Mouse (Mus musculus) ES-Bruce4 (cell line): Measurements from ENCODE around the gene Glrx5. TPM values are rescaled to one million over a fixed set of nuclear protein-coding genes. Genes with fewer than 3 reads are reported as not detected.

Source experiments
- H3K27ac ChIP-seq: 2 replicates; pipeline ENCODE4 v1.5.1; 2012; ENCODE audit warnings: low read length, inconsistent platforms; ENCODE audit not compliant: insufficient read depth
- H3K27me3 ChIP-seq: 2 replicates; pipeline ENCODE4 v1.6.1; 2012; ENCODE audit warnings: mild to moderate bottlenecking, low read length, inconsistent platforms; ENCODE audit not compliant: control insufficient read depth, poor library complexity, insufficient read depth, severe bottlenecking
- H3K36me3 ChIP-seq: 2 replicates; pipeline ENCODE4 v1.6.1; 2012; ENCODE audit warnings: inconsistent platforms, mild to moderate bottlenecking, low read length, moderate library complexity; ENCODE audit not compliant: control insufficient read depth, poor library complexity, insufficient read depth, severe bottlenecking
- H3K4me1 ChIP-seq: one replicate; pipeline ENCODE4 v1.8.1; 2011; ENCODE audit warnings: low read length; ENCODE audit not compliant: control insufficient read depth, insufficient read depth
- H3K4me3 ChIP-seq: 2 replicates; pipeline ENCODE4 v1.5.1; 2011; ENCODE audit warnings: low read depth, mild to moderate bottlenecking, low read length
- H3K9ac ChIP-seq: 2 replicates; pipeline ENCODE4 v1.6.1; 2012; ENCODE audit warnings: low read depth, mild to moderate bottlenecking, inconsistent platforms; ENCODE audit not compliant: poor library complexity, severe bottlenecking
- H3K9me3 ChIP-seq: replicated peaks from 2 replicates; pipeline ENCODE4 v1.6.1; 2012; ENCODE audit warnings: mild to moderate bottlenecking, low read length, inconsistent platforms; ENCODE audit not compliant: control insufficient read depth, poor library complexity, insufficient read depth, severe bottlenecking
- CTCF ChIP-seq: IDR thresholded peaks from one replicate; pipeline ENCODE4 v1.8.1; 2011; ENCODE audit warnings: low read depth, low read length
- EP300 ChIP-seq: IDR thresholded peaks from 2 replicates; pipeline ENCODE4 v1.6.1; 2011; ENCODE audit warnings: low read depth, low read length; ENCODE audit not compliant: insufficient read depth
- POLR2A ChIP-seq: IDR thresholded peaks from one replicate; pipeline ENCODE4 v1.8.1; 2011; ENCODE audit warnings: low read length; ENCODE audit not compliant: insufficient read depth
- polyA plus RNA-seq: library from polyadenylated mRNA; stranded (reverse); fragments of >200 nt; gene quantifications from 2 replicates; pipeline ENCODE4 v1.2.4, GENCODE M21; 2011; ENCODE audit warnings: low read depth; ENCODE audit not compliant: missing spikeins, insufficient read depth, insufficient read length

Gene Glrx5
- polyA plus RNA-seq, 1 experiment = 36.4 TPM

DNA sequence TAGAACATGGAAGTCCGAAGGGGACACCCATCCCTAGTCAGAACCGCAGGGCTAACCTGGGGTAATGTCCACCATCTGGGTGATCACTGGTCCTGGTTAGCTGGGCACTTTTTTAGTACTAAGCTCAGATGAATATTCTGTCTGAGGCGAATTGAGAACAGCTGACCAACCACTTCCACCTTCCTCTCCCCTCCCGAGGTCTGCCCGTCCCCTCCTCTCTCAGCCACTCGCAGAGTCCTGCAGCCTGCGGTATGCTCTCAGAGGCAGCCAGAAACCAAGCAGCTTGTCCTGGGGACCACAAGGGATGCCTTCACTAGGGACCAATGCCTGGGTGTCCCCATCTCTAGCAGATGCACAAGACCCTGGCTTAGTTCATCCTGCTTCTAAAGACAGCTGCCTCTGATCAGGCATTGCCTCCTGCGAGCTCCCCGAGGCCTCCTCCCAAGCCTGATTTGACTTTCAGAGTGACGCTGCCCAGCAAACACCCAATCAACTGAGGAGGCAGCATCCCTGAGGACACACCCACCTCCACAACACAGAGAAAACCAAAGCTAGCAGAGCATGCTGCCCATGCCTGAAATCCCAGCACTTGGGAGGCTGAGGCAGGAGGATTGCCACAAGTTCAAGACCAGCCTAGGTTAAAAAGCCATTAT lies 34.7 kb upstream of the Glrx5 start:
- Histone ChIP-seq H3K9ac (no peak overlapping the region), H3K4me1 (peaks cover 13% of the 10 kb centered on the region), H3K27ac (no peak overlapping the region), H3K27me3 (no peaks in the 10 kb centered on the region), H3K9me3 (no peaks in the 10 kb centered on the region), H3K4me3 (no peak overlapping the region), H3K36me3 (no peaks in the 10 kb centered on the region)
- TF ChIP-seq POLR2A = no peak
- TF ChIP-seq CTCF = no peak
- TF ChIP-seq EP300 = no peak

DNA sequence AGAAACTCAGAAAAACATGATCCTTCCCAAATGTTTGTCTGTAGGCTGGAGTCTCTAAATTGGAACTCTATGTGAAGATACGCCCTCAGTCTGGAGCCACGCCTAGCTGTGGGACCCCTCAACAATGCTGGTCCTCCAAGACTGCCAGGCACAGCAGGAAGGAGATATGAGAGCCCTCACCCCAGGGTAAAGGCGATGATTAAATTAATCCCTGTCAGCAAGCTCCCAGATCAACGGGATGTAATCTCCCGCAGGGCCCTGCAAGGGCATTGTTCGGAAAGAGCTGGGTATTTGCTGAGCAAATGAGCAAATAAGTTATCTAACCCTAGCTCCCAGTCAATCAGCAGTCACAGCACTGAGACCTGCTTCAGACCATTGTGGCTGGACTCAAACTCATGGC lies 33.9 kb upstream of the Glrx5 start:
- Histone ChIP-seq H3K9ac (no peak overlapping the region), H3K27me3 (no peaks in the 10 kb centered on the region), H3K27ac (peak overlapping the region; percentile 14; the same call in 1 of the 2 replicates), H3K9me3 (no peaks in the 10 kb centered on the region), H3K4me1 (peaks cover 18% of the 10 kb centered on the region), H3K4me3 (no peak overlapping the region), H3K36me3 (no peaks in the 10 kb centered on the region)
- no peak for TF ChIP-seq POLR2A
- TF ChIP-seq EP300 = no peak
- TF ChIP-seq CTCF = no peak

DNA sequence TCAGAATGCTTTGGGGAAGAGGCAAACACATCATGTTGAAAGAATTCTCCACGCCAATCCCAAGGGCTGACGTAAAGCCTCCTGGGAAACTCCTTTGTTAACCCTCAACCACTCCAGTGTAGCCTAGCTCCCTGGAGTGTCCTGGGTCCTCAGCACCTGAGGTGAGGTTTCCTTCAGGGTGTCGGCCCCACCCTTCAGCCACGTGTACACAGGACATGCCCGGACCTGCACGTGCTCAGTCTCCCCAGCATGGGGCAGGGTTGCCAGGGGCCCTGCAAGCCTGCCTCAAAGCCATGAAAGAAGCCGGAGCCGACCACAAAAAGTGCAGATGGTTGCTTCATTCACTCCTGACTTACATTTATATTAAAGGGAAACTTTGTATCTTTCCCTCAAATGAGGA lies 33.3 kb upstream of the Glrx5 start:
- Histone ChIP-seq H3K36me3 (no peaks in the 10 kb centered on the region), H3K27ac (peak overlapping the region; percentile 14; the same call in 1 of the 2 replicates), H3K27me3 (no peaks in the 10 kb centered on the region)

DNA sequence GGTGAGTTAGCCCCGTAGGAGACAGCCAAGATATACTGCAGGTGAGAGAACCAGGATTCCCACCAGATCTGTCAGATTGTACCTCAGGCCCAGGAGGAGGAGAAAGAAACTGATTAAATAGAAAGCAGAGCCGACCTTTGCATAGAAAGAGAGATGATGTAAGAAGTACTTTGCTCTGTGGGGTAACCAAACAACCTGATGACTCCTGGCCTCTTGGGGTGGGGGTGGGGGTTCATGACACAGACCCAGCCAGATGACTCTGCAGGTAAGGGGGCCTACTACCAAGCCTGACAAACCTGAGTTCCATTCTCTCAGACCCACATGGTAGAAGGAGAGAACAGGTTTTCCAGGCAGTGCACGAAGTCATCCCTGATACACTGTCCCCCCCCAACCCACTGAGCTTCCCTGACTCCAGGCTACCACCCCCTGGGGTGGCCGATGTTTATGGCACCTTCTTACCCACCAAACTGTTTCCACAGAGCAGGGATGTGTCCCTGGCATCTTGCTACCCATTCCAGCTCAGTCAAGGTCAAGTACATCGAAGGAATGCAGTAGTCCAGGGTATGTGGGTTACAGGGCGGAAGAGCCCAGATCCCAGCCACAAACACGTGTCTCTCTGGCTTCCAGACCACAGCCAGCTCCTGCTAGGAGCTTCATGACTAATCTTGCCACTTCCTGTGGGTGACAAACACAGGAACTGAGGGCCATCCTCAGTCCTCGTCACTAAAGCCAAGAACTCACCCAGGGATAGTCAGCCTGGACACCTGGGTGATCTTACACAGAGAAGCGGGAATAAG lies 31.8 kb upstream of the Glrx5 start:
- Histone ChIP-seq H3K9ac (no peak overlapping the region), H3K27me3 (no peaks in the 10 kb centered on the region), H3K4me1 (peaks cover 22% of the 10 kb centered on the region), H3K9me3 (no peaks in the 10 kb centered on the region), H3K27ac (no peak overlapping the region), H3K36me3 (no peaks in the 10 kb centered on the region), H3K4me3 (no peak overlapping the region)
- TF ChIP-seq EP300 = no peak
- no peak for TF ChIP-seq CTCF
- TF ChIP-seq POLR2A = no peak

More for the DNA sequence above, 33.3 kb upstream of the Glrx5 start:
- H3K9ac ChIP-seq = no peak overlapping the region
- peaks cover 18% of the 10 kb centered on the region for H3K4me1 ChIP-seq
- no peak overlapping the region for H3K4me3 ChIP-seq
- TF ChIP-seq EP300 (peak; percentile 92), CTCF (no peak), POLR2A (no peak)
- no peaks in the 10 kb centered on the region for H3K9me3 ChIP-seq

DNA sequence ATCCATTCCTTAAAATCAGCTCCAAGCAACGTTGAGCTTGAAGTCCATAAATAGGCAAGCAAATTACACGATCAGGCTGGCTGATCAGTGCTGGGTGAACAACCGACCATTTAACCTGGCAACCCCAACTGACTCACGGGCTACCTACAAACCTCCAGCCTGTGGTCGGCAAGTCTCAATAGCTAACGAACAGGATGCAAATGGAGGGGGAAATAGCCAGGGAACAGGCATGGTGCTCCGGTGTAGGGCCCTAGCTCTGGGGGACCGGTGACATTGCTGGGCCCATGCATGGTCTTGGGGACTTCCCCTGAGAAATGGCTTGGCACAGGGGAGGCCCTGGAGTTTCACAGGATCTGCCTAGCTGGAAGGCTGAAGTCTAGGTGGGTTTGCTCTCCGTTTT lies 31.2 kb upstream of the Glrx5 start:
- H3K9ac ChIP-seq = no peak overlapping the region
- H3K27me3 ChIP-seq = no peaks in the 10 kb centered on the region
- no peak for TF ChIP-seq POLR2A
- no peak for TF ChIP-seq CTCF
- no peak for TF ChIP-seq EP300

DNA sequence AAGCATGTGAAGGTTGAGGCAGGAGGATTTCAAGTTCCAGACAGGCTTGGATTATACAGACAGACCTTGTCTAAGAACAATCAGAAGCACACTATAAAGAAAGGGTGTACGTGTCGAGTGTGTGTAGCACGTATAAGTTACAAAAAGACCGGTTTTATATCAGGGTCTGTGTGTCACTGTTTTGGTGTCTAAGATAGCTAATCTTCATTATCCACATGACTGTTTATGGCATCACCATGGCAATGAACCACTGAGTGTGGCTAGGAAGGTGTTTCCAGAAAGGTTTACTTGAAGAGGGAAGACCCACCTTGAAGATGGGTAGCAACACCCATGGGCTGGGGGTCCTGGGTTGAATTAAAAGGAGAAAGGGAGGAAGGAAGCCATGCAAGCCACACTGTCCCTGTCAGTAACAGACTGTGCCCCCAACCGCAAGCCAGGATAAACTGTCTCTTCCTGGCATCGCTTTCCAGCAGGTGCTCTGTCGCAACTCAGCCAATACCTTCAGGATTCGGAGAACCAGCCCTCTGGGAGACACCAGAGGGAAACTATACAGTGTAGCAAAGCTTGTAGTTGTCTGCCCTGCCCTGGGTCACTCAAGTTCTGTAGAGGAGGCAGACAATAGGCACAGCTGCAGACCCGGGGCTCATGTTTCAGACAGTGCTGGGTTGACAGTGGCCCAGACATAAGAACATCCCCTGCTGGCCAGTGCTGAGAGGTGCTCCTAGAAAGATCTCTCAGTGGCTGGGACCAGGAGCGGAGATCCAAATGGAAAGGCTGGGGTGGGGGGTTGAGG lies 30.0 kb upstream of the Glrx5 start:
- H3K4me3 ChIP-seq = no peak overlapping the region
- H3K27me3 ChIP-seq = no peaks in the 10 kb centered on the region
- H3K36me3 ChIP-seq = no peaks in the 10 kb centered on the region
- H3K4me1 ChIP-seq = peaks cover 26% of the 10 kb centered on the region
- H3K27ac ChIP-seq = no peak overlapping the region
- H3K9ac ChIP-seq = no peak overlapping the region
- H3K9me3 ChIP-seq = no peaks in the 10 kb centered on the region
- TF ChIP-seq EP300 (no peak), POLR2A (no peak), CTCF (peak; percentile 24)

More for the DNA sequence above, 31.2 kb upstream of the Glrx5 start:
- Histone ChIP-seq H3K9me3 (no peaks in the 10 kb centered on the region), H3K4me3 (no peak overlapping the region), H3K4me1 (peaks cover 23% of the 10 kb centered on the region), H3K27ac (no peak overlapping the region), H3K36me3 (no peaks in the 10 kb centered on the region)
